In genomic region chr7:6937040-6937439, GRCm38 (mm10) we compare ENCODE assay signal across 8 mouse cellular contexts. TPM values are rescaled to one million over a fixed set of nuclear protein-coding genes. Genes with fewer than 3 reads are reported as not detected.
A peak's percentile ranks its signal among the peaks of the same experiment; 100 is the strongest.
DNase-seq lines count a peak whose midpoint lies in the region; ATAC-seq and TF ChIP-seq lines count a peak whose summit lies in the region.

No protein-coding gene starts in this region.

- H3K36me3 ChIP-seq in intestine, postnatal 0 days (ENCODE audit: control insufficient read depth, insufficient read depth) = no peaks in the 10 kb centered on the region
- H3K36me3 ChIP-seq in midbrain, embryonic 13.5 days = no peaks in the 10 kb centered on the region

- H3K4me3 ChIP-seq in intestine, postnatal 0 days (ENCODE audit: low read depth, low read length) = no peak overlapping the region
- no peak overlapping the region for H3K4me3 ChIP-seq in midbrain, embryonic 13.5 days (replicated peaks)

- no peak overlapping the region for H3K27ac ChIP-seq in intestine, postnatal 0 days (ENCODE audit: low read depth, low read length)
- H3K27ac ChIP-seq in midbrain, embryonic 13.5 days = no peak overlapping the region

- intact Hi-C loops in left cerebral cortex, postnatal 14 days (cut with DNase I) = loop anchor here (5.0 to 10.0 kb wide), 4 partner anchors 210 to 582 kb away; partner anchors contain the start of gene Olfr1344

- no peaks in the 10 kb centered on the region for H3K9me3 ChIP-seq in intestine, postnatal 0 days (ENCODE audit: control insufficient read depth)
- H3K9me3 ChIP-seq in midbrain, embryonic 13.5 days = no peaks in the 10 kb centered on the region

- H3K4me2 ChIP-seq in intestine, postnatal 0 days (replicated peaks; ENCODE audit: low read depth) = no peak overlapping the region
- no peak overlapping the region for H3K4me2 ChIP-seq in midbrain, embryonic 13.5 days (replicated peaks)

- 35% methylated on average over 11 of the region's 11 CpGs for WGBS in intestine, postnatal 0 days
- WGBS in midbrain, embryonic 13.5 days = 46% methylated on average over 11 of the region's 11 CpGs

- no peaks in the 10 kb centered on the region for H3K27me3 ChIP-seq in intestine, postnatal 0 days (replicated peaks; ENCODE audit: control insufficient read depth, insufficient read depth, low read length)
- no peaks in the 10 kb centered on the region for H3K27me3 ChIP-seq in midbrain, embryonic 13.5 days

- H3K9ac ChIP-seq in intestine, postnatal 0 days (ENCODE audit: low read depth, low read length) = no peak overlapping the region
- H3K9ac ChIP-seq in midbrain, embryonic 13.5 days (replicated peaks) = no peak overlapping the region

- peak; percentile 87 for TF ChIP-seq CTCF in intestine, postnatal 0 days (IDR thresholded peaks at IDR 0.05; ENCODE audit: low read depth)

- peak; percentile 38; the same call in 1 of the 2 replicates for ATAC-seq in intestine, postnatal 0 days
- peak; percentile 59 for ATAC-seq in midbrain, embryonic 13.5 days

- H3K4me1 ChIP-seq in intestine, postnatal 0 days (replicated peaks; ENCODE audit: control insufficient read depth, insufficient read depth, low read length) = no peaks in the 10 kb centered on the region
- H3K4me1 ChIP-seq in midbrain, embryonic 13.5 days (replicated peaks) = peaks cover 2% of the 10 kb centered on the region; the same call in 1 of the 2 replicates

- peak; percentile 50 for DNase-seq in ovary, postnatal 10 days (ENCODE audit: low spot score)
- DNase-seq in ovary, adult 18-20 months (ENCODE audit: low spot score) = no peak
- peak; percentile 81 to 88 for DNase-seq in cerebellum, postnatal 25 days
- DNase-seq in gastrocnemius, adult 18-20 months (ENCODE audit: low spot score) = peak; percentile 70
- DNase-seq in left cerebral cortex, postnatal 14 days (ENCODE audit: low spot score in 2 of 2) = peak; percentile 87
- peak; percentile 9 to 59 for DNase-seq in spleen, adult 18-20 months

RNA-seq across cellular contexts. Expression of gene Aurkc, which starts 58.1 kb away (rescaled TPM):
- not detected for total RNA-seq in gastrocnemius, adult 18-20 months (2021)
- polyA plus RNA-seq in intestine, postnatal 0 days (2015; fragmentation: Nextera tagmentation; extraction: Ambion mirVana) = not detected in 2 replicates
- not detected for total RNA-seq in left cerebral cortex, postnatal 14 days (2021)
- not detected in 2 replicates for polyA plus RNA-seq in midbrain, embryonic 13.5 days (2015; fragmentation: Nextera tagmentation; extraction: Ambion mirVana)
